Mouse (Mus musculus) heart, adult 8-10 months (tissue): Measurements from ENCODE around the gene Pqlc2. TPM values are rescaled to one million over a fixed set of nuclear protein-coding genes. Genes with fewer than 3 reads are reported as not detected.

ENCODE experiments used
- DNase-seq: peaks from one replicate; pipeline ENCODE4 v3.0.0; 2022; ENCODE audit warnings: low spot score
- total RNA-seq, 4 experiments: library from RNA; stranded (reverse); gene quantifications; 2 replicates each; pipeline ENCODE4 v1.2.4; 2022

The Pqlc2 gene
- total RNA-seq, result 1 to 10 TPM; 5.1 to 6.9 (median 5.5) TPM

DNA sequence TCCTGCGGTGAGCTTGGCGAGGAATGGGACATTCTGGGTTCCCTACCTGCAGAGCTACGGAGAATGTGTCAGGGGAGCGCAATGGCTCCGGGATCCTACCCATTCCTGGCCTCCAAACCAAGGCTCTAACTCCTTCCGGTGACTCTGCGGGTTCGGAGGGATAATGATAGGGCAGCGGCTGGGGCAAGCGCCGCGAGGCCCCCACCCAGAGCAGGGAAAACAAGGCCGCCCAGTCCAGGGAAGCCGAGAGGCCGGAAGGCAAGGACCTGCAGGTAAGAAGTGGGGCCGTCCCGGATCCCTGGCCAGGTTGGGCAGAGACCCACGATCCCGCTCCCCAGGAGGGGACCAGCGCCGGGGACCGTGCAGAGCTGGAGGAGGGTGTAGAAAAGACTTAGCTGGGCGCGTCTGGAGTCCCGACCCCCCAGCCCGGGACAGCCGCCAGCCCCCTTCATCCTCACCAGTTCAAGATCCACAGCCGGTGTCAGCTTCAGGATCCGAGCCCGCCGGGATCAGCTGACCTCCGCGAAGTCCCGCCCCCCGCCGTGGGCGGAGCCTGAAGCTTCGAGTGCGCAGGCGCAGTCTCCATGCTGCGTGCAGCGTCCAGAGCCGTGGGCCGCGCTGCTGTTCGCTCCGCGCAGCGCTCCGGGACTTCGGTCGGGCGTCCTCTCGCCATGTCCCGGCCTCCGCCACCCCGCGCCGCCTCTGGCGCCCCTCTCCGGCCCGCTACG lies at the start of gene Pqlc2, which contains the start of gene Akr7a5:
TSS of gene Pqlc2 (minus strand) at position 538 of the 728 bp plus-strand sequence.
TSS of gene Akr7a5 (plus strand) at position 574 of the 728 bp plus-strand sequence.
- peak; percentile 97 for DNase-seq

DNA sequence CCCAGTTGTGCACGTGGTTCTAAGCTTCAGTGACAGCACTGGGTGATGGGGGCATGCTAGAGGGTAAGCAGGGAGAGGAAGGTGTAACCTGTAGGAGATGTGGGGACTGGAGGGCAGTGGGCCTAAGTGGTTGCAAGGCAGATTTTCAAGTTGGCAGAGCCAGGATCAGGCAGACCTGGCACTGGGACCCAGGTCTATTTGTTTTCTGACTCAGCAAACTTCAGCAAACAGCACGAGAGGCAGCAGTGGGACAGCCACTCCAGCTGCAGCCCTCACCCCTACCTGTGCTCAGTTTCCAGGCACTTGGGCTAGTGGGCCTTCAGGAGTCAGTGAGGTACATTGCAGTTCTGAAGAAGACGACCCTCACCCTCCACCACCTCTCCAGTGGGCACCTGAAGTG lies 46.7 kb upstream of the Pqlc2 start:
- no peak for DNase-seq

GRCm38 (mm10) chr4:139352832-139353231 lies 42.3 kb upstream of the Pqlc2 start:
- DNase-seq, result no peak

- DNase-seq, result peak; percentile 82
Measured at GRCm38 (mm10) chr4:139351931-139352711, 41.6 kb upstream of the Pqlc2 start, which contains the start of the genes Mrto4, Emc1 and Ubr4. Gene Mrto4, minus strand, starts transcription at chr4:139352576. Gene Emc1, plus strand, starts transcription at chr4:139352587. Gene Ubr4, plus strand, starts transcription at chr4:139352609.

GRCm38 (mm10) chr4:139345416-139346019 lies 35.0 kb upstream of the Pqlc2 start:
- no peak for DNase-seq

- DNase-seq, result no peak
Measured at GRCm38 (mm10) chr4:139343718-139344117, 33.2 kb upstream of the Pqlc2 start.

- DNase-seq, result no peak
Measured at GRCm38 (mm10) chr4:139341556-139342233, 31.2 kb upstream of the Pqlc2 start.

DNA sequence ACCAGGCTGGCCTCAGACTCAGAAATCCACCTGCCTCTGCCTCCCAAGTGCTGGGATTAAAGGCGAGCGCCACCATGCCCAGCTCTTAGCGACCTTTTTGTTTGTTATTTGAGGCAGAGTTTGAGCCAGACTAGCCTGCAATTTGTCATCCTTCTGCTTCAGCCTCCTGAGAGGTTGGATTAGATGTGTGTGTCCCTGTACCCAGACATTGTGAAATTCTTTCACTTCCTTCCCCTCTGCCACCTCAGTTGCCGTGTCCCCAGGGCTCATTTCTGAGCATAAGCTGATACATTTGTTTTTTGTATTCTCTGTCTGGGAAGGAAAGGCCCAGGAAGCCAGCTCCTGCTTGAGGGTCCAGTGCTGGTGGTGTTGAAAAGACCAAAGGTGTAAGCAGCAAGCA lies 30.3 kb upstream of the Pqlc2 start:
- no peak for DNase-seq

DNA sequence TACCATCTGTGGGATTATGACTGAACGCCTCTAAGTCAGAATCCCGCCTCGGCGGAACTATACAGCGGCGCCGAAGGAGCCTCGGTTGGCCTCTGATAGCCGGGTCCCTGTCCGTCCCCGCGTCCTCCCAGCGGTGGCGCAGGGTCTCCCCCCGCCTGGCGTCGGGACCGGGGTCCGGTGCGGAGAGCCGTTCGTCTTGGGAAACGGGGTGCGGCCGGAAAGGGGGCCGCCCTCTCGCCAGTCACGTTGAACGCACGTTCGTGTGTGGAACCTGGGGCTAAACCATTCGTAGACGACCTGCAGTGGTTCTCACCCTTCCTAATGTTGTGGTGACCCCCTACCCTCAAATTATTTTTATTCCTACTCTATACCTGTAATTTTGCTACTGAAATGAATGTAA lies 27.6 kb upstream of the Pqlc2 start:
- no peak for DNase-seq

GRCm38 (mm10) chr4:139336822-139337483 lies 26.4 kb upstream of the Pqlc2 start:
- peak; percentile 55 for DNase-seq

GRCm38 (mm10) chr4:139335507-139335906 lies 25.0 kb upstream of the Pqlc2 start:
- DNase-seq, result no peak

DNA sequence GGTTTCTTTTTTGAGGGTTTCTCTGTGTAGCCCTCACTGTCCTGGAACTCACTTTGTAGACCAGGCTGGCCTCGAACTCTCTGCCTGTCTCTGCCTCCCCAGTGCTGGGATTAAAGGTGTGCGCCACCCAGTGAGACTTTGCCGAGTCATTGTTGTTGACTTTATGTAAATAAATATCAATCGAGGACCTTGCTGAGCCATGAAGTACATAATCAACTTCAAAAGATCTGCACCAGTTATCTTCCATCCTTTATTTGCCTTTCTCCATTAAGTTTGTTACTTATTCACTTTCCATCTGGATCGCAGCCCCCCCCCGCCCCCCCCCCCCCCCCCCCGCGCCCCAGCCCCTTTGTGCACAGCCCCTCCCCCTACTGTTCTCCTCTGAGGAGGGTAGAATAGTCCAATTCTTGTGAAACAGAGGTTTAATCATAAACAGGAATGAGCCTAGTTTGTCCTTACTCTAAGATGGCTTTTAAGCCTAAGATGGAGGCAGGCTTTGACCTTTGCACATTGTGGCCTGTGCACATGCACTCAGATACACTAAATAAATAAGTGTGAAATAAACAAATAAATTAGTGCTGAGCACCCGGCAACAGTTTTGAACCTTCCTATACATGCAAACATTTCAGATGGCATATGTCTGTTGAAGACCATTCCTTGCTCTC lies 24.3 kb upstream of the Pqlc2 start:
- no peak for DNase-seq

DNA sequence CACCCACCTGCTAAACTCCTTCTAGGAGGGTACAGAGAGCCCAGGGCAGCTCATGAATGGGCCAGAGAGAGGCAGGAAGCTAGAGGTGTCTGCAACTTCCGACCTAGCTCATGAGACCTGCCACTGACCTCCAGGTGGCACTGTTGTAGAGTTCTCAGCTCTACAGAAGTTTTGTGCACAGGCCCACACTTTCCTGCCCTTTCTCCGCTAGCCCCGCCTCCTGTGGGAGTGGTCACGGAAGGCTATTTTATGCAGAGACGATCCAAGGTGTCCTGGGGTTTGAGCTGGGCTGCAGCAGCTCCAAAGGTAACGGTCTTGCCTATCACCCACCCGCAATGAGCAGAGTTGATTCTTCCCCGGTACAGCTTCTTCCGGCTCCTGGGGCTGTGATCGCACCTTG lies 20.1 kb upstream of the Pqlc2 start:
- DNase-seq, result peak; percentile 51

DNA sequence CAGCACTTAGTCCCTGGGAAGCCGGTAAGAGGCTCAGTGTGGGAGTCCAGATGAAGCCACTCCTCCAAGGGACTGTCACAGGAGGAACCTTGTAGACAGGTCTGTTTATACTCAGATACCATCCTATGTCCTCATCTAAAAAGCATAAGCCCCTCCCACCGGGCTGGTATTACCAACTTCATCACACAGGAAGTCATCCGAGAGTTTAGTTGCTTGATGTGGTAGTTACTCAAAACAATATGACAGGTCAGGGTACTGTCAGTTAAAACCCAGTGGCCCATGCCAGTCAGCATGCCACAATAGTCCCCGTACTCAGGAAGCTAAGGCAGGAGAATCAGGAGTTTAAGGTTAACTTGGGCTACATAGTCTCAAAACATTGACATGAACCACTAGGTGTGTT lies 9.2 kb upstream of the Pqlc2 start:
- DNase-seq, result no peak

- DNase-seq, result no peak
Measured at GRCm38 (mm10) chr4:139318449-139318848, 7.9 kb upstream of the Pqlc2 start.

- DNase-seq, result no peak
Measured at GRCm38 (mm10) chr4:139312632-139313031, 2.1 kb upstream of the Pqlc2 start.

GRCm38 (mm10) chr4:139311707-139312106 lies 1.2 kb upstream of the Pqlc2 start:
- DNase-seq, result no peak

DNA sequence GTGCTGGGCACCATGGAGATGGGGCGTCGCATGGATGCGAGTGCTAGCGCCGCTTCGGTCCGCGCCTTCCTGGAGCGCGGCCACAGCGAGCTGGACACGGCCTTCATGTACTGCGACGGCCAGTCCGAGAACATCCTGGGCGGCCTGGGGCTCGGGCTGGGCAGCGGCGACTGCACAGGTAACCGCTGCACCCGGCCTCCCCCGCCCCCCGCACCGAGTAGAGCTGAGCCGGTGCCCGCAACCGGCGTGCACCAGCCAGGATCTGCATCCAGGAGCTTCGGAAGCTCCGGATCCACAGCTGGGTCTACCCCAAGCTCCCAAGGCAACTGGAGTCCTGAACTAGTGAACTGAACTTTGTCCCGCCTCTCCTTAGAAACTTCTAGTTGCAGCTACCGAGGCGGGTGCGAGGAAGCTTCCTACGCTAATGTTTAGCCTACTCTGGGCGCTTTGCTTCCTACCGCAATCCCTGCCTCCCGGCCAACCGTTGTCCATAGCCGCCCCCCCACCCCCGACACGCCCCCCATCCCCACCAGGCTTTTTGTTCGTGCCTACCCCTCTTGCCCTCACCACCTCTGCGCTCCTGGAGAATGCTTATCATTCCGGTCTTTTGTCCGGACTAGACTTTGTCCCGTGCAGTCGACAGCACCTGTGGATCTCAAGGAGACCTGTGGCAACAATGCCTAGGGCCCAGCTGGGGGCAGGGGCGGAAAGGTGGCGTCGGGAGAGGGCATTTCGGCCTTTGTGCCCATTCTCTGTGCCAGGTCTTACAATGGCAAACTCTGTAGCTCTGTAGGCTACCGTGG lies 592 bp upstream of the Pqlc2 start:
- no peak for DNase-seq

DNA sequence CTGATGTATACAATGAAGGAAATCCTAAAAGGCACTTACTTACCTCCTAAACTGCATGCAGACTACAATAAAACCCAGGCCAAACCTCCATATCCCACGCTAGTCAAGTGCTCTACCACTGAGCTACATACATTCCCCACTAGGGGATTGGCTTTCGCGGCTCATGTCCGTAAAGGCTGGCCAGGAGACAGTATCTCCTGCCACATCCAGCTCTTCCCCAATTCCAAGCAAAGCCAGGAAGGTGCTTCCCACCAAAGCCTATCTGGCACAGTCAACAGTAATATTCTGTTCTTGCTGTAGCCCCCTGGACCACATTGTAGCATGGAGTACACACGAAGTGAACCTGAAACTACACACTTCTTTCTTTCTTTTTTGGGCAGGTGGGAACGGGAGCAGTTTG lies 857 bp downstream of the Pqlc2 start:
- no peak for DNase-seq

DNA sequence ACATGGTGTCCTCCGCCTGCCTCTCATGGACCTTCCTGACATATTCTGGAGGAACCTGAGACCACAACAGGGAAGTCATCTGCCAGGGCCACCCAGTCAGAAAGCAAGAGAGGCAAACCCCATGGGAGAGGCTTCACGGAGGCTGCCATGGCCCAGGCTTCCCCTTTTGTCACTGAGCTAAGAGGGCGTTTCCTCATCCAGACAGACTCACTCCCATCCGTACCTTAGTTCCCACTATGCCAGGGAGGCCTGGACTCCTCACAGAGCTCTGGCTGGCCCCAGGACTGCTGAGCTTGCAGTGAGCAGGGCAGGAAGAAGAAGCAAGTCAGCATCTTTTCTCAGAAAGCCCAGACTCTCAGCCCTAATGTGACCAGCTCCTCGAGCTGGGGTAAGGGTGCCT lies 2.6 kb downstream of the Pqlc2 start:
- no peak for DNase-seq
